Mouse (Mus musculus): ENCODE results near the gene Dok4.
"Not testable (repeated sequence)": the region's sequence is repeated elsewhere in the genome, so short reads cannot be mapped to it uniquely, and the experiment has no call there.

The Dok4 gene

DNA sequence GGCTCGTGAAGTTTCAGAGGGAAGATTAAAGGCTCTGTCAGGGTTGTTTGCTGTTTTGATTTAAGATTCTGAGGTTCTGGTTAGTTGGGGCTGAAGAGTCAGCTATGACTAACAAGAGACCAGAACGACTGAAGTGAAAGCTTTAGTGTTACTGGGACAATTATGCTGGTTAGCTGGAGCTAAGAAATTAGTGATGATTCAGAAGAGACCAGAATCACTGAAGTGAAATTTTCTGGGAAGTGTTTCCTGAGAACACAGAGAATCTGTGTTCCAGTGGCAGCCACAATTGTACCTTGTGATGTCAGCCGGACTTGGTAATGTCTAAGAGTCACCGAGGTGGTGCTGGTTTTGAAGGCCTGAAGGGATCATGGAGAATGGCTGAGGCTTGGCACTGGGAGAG, 4.6 kb upstream of the Dok4 start:
- DNase-seq (ENCODE audit: low read depth, low spot score): no peak

GRCm38 (mm10) chr8:94876820-94877219, 690 bp upstream of the Dok4 start:
- peak; percentile 52 for DNase-seq (ENCODE audit: low read depth, low spot score)

- no peak for DNase-seq (ENCODE audit: low read depth, low spot score)
These were observed 319 bp downstream of the Dok4 start for GRCm38 (mm10) chr8:94875871-94876150.

- DNase-seq (ENCODE audit: low read depth, low spot score): no peak
These were observed 847 bp downstream of the Dok4 start for GRCm38 (mm10) chr8:94875096-94875870.

DNA sequence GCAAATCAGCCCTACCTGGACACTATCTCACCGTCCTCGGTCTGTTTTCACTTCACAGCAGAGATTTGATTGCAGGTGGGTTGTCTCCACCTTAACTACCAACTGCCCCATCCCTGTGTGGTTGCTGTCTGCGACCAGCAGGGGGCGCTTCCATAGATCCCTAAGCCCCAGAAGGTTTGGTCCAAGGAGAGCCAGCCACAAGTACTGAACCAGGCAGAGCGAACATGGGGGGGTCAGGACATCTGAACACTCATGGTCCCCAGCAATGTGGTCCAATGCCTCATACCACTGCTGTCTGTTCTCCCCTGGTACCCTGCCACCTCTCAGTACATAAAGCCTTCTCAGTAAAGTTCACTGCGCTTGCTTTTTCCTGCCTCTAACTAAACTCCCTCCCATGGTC, 1.8 kb downstream of the Dok4 start:
- DNase-seq (ENCODE audit: low read depth, low spot score): peak; percentile 86

DNA sequence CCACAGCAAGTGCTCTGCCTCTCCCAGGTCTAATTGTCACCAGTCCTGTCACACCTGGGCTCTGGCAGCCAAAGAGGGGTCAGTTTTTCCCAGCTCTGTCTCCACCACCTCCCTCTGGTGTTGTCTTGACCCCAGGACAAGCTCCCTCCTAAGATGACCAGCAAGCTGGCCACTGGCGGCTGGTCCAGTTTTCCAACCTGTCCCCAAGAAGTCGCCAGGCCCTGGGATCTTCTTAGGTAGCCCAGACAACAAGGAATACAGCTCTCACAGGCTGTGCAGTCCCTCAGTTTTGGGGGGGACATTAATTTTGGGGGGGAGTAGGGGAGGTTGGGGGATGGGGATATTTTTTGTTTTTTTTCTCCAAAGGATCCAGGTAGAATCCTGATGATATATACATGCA, 3.6 kb downstream of the Dok4 start:
- DNase-seq (ENCODE audit: low read depth, low spot score): no peak

DNA sequence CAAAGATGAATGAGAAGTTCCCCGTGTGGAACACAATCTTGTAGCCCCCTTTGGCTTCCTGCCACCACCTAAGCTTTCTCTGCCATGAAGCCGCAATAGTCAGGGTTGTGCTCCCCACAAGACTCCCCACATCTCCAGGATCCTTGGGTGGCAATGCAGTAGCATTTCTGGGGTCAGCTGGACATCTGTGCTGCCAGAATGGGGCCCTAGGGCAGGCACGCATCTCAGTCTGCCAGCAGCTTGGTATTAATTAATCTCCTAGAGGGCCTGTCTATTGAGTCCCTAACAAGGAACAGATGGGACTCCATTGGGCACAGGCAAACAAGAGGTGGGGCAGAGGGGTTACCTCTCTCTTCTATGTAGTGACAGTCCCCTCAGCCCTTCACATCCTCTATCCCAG, 4.0 kb downstream of the Dok4 start:
- no peak for DNase-seq (ENCODE audit: low read depth, low spot score)

DNA sequence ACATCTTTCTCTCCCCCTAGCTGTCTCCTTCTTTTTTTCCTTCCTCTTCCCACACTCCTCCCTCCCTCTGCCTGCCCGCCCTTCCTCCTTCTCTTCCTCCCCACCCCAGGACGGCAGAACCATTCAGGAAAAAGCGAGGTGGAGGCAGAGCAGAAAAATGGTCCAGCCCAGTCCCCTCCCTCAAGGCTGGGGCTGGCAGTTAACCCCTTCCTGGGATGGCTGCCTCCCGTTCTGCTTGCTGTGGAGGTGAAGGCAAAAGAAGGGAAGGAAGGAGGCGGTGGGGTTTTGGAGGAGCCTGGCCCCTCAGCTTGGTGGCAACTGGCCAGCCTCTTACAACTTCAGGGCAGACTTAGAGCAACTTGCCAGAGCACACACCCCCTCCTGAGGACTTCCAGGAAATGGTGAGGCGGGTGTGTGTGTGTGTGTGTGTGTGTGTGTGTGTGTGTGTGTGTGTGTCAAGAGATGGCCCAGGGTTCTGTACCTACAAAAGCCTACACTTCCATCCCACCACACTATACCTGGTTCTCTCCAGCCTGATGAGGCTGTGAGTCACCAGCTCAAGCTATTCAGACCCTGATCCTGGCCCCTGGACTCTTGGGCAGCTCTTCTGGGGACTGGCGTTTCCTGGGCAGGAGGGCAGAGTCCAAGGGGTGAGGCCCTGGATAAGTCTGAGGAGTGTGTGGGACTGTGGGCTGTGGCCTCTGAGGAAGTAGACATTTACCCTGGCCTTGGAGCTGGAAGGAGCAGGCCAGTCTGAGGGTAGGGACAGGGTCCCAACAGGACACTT, 4.8 kb downstream of the Dok4 start:
- DNase-seq (ENCODE audit: low read depth, low spot score): peak; percentile 63

- DNase-seq (ENCODE audit: low read depth, low spot score): no peak
These were observed 5.5 kb downstream of the Dok4 start for GRCm38 (mm10) chr8:94870474-94871107.

- DNase-seq (ENCODE audit: low read depth, low spot score): no peak
These were observed 6.1 kb downstream of the Dok4 start for GRCm38 (mm10) chr8:94870003-94870402.

- DNase-seq (ENCODE audit: low read depth, low spot score): no peak
These were observed 7.0 kb downstream of the Dok4 start for GRCm38 (mm10) chr8:94869146-94869545.

DNA sequence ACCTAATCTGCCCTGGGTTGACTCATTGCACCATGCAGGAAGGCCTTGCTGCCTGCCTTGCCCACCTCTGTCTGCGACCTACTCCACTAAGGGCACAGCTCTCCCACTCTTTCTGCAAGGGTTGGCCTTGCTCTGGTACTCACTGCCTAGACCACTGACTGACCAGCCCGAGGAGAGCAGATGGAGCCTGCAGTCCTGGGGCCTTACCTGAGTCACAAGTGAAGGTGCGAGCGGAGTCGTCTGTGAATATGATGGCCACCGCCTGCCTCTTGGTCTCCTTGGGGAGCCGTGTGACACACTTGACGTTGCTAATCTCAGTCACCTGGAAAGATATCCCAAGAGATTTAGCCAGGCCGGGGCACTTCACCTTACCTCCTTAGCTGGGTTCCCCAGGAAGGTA, 9.2 kb downstream of the Dok4 start:
- no peak for DNase-seq (ENCODE audit: low read depth, low spot score)

- DNase-seq (ENCODE audit: low read depth, low spot score): no peak
These were observed 10.8 kb downstream of the Dok4 start for GRCm38 (mm10) chr8:94865292-94865691.

GRCm38 (mm10) chr8:94863897-94864673, 12.0 kb downstream of the Dok4 start:
- DNase-seq (ENCODE audit: low read depth, low spot score): no peak

DNA sequence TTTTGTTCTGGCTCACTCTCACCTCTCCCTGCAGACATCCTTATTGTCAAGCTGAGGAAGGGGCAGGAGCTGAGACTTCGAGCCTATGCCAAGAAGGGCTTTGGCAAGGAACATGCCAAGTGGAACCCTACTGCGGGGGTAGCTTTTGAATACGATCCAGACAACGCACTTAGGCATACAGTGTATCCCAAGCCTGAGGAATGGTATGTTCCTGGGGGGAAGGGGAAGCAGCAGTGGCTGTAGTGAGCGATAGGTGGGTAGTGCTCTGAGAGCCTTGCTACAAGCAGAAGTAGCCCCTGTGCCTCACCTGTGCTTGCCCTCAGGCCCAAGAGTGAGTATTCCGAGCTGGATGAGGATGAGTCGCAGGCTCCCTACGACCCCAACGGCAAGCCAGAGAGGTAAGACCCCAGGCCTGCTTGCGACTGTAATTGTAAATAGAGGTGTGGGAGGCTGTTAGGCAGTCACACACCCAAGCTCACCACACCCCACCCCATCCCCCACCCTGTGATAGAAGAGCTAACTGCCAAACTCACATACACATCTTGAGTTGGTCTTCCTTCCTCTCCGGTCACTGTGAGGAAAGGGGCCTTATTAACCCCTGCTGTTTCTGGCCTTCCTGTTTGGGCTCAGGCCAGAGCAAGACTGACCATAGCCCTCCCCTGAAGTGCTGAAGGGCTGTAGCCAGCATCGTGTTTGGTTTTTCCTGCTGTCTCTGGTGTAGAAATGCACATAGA, 13.5 kb downstream of the Dok4 start:
- peak; percentile 51 for DNase-seq (ENCODE audit: low read depth, low spot score)

DNA sequence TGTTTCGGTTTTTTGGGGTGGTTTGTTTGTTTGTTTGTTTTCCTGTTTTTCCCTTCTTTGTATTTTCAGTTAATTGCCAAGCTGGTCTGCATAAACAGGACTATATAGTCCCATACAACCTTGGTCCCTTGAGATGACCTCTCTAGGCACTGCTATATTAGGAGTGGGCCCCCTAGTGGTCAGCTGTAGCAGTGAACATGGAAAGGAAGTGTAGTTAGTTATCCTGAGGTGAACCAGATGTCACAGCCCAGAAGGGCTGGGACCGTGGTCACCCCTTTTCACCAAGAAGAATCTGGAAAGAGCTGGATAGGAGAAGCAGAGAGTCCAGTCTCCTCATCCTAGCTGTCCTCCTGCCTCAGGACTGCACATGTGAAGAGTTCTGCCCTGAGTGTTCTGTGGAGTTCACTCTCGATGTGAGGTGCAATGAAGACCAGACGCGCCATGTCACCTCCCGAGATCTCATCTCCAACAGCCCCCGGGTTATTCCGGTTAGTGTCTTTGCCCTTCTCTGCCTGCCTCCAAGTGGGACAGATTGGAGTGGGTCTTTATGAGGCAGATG, 14.7 kb downstream of the Dok4 start:
- DNase-seq (ENCODE audit: low read depth, low spot score): peak; percentile 77

DNA sequence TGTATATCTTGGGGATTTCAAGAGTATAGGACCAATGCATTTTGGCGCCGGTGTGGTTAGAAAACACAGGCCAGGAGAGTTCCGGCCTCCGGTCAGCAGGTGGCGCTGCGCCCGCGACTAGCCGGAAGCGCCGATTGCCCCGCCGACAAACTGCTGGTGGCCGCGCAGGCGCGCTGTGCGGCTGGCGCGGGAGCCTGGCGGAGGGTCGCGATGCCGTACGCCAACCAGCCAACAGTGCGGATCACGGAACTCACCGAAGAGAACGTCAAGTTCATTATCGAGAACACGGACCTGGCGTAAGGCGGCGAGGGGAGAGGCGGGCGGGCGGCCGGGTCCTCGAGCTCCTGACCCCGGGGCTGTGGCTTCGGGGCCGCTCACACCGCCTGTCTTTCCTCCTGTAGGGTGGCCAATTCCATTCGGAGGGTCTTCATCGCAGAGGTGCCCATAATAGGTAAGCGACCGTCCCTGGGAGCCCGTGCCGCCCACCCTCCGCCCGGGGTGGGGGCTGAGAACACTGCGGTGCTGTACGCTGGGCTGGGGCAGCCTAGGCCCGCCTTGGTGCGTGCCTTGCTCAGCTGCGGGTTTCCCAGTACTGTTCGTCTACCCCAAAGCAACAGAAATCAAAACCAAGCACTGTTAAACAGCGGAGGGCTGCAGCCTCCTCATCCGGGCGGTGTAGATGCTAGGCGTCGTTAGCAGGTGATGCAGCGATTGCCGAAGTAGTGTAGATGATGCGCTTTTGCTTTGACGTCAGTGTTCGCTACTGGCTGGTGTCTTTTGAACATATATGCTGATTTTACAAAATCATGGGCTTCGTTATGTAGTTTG, 18.6 kb downstream of the Dok4 start, which contains the start of gene Polr2c:
Polr2c (plus strand) TSS at position 105 of the 828 bp plus-strand sequence.
- peak; percentile 87 for DNase-seq (ENCODE audit: low read depth, low spot score)

DNA sequence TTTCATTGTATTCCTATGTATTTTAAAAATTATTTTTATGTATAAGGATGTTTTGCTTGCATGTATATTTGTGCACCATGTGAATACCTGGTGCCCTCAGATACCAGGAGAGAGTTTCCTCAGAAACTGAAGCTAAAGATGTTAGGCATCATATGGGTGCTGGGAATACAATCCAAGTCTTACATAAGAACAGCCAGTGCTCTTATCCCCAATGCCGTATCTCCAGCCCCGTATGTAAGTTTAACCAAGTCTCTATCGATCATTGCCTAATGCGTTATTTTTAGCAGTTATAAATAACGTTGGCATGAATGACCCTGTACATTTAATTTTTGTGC, 19.2 kb downstream of the Dok4 start:
- no peak for DNase-seq (ENCODE audit: low read depth, low spot score)

DNA sequence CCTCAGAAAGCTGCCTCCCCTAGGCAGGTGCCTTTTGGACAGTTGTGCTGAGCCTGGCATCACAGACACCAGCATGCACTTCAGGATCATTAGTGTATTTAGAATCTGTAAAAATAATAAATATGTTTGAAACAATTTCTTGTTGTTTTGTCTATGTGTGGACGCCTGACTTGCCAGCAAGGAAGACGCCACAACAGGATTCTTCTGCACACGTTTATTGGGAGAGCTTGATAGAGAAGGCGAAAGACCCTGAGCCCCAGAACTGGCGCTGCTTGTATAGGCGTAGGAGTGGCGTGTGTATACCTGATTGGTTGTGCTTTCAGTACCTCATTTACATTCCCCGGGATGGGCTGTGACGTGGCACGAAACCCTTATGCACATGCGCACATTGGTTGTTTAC, 21.4 kb downstream of the Dok4 start:
- not testable (repeated sequence) for DNase-seq (ENCODE audit: low read depth, low spot score)

DNA sequence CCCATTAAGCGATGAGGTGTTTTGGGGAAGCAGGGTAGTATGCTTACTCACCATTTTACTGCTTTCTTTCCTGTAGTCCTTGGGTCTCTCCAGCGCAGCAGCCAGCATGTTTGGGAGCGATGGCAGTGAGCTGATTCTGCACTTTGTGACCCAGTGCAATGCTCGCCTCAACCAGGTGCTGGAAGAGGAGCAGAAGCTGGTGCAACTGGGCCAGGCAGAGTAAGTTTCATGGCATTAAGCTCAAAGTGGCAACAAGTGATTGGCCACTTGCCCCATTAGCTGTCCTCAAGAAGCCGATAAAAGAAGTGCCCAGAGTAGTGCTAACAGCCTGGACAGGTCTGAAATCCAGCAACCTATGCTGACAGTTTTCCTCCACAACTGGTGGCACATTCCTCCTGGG, 26.1 kb downstream of the Dok4 start:
- no peak for DNase-seq (ENCODE audit: low read depth, low spot score)
